Mouse (Mus musculus) kidney, embryonic 14.5 days (tissue): ENCODE data around the gene Hmx3. TPM values are rescaled to one million over a fixed set of nuclear protein-coding genes. Genes with fewer than 3 reads are reported as not detected.

Experiments
- ATAC-seq: fragments of 200-750 bp; cut with Nextera tagmentation; 2 replicates; pipeline ENCODE4 v1.8.0; 2017; ENCODE audit warnings: moderate number of reproducible peaks, mild to moderate bottlenecking, moderate TSS enrichment, moderate library complexity; ENCODE audit not compliant: low FRiP score, low TSS enrichment
- H3K27ac ChIP-seq: fragments of 300-500 bp; sonication (generic); 2 replicates; pipeline ENCODE4 v1.5.1; 2014; ENCODE audit warnings: low read depth, mild to moderate bottlenecking, low read length, moderate library complexity, mixed read lengths
- H3K27me3 ChIP-seq: fragments of 300-500 bp; sonication (generic); 2 replicates; pipeline ENCODE4 v1.6.1; 2014; ENCODE audit warnings: mild to moderate bottlenecking, low read length; ENCODE audit not compliant: control insufficient read depth, insufficient read depth
- H3K36me3 ChIP-seq: fragments of 300-500 bp; sonication (generic); 2 replicates; pipeline ENCODE4 v1.6.1; 2014; ENCODE audit warnings: low read length, mixed read lengths; ENCODE audit not compliant: control insufficient read depth, insufficient read depth
- H3K4me1 ChIP-seq: fragments of 300-500 bp; sonication (generic); 2 replicates; pipeline ENCODE4 v1.6.1; 2014; ENCODE audit warnings: low read length, mixed read lengths; ENCODE audit not compliant: control insufficient read depth, insufficient read depth
- H3K4me2 ChIP-seq: fragments of 300-500 bp; sonication (generic); replicated peaks from 2 replicates; pipeline ENCODE4 v1.6.1; 2014; ENCODE audit warnings: low read depth, mild to moderate bottlenecking, low read length
- H3K4me3 ChIP-seq: fragments of 300-500 bp; sonication (generic); 2 replicates; pipeline ENCODE4 v1.5.1; 2014; ENCODE audit warnings: mild to moderate bottlenecking, low read length
- H3K9ac ChIP-seq: fragments of 300-500 bp; sonication (generic); 2 replicates; pipeline ENCODE4 v1.6.1; 2014; ENCODE audit warnings: low read depth, mild to moderate bottlenecking, low read length, moderate library complexity
- H3K9me3 ChIP-seq: fragments of 300-500 bp; sonication (generic); 2 replicates; pipeline ENCODE4 v1.6.1; 2016; ENCODE audit warnings: low read length; ENCODE audit not compliant: control insufficient read depth
- WGBS: fragments of 180-500 bp; shearing (Covaris S2); extraction: QIAGEN DNeasy Blood & Tissue Kit; methylation state at CpG from one replicate; pipeline ENCODE4 v1.1.7; 2014; 5-methylcytosine and 5-hydroxymethylcytosine counted together
- polyA plus RNA-seq: library from polyadenylated mRNA; unstranded; fragments of >200 nt; fragmentation: Nextera tagmentation; extraction: Ambion mirVana; gene quantifications from 2 replicates; pipeline ENCODE4 v1.2.1, GENCODE M21; 2014

Hmx3 gene
- polyA plus RNA-seq, 1 experiment from 2014 or later: not detected

- Histone ChIP-seq H3K9ac (no peak overlapping the region), H3K4me2 (no peak overlapping the region), H3K27me3 (peaks cover 99% of the 10 kb centered on the region), H3K9me3 (no peaks in the 10 kb centered on the region), H3K4me1 (peaks cover 16% of the 10 kb centered on the region; the same call in 1 of the 2 replicates), H3K4me3 (no peak overlapping the region), H3K36me3 (no peaks in the 10 kb centered on the region), H3K27ac (no peak overlapping the region)
- 2% methylated on average over 13 of the region's 13 CpGs for WGBS
- ATAC-seq: no peak
Observed at GRCm38 (mm10) chr7:131545701-131546385, 3.2 kb downstream of the Hmx3 start.

- H3K27me3 ChIP-seq: peaks cover 99% of the 10 kb centered on the region
- no peak overlapping the region for H3K27ac ChIP-seq
- H3K4me2 ChIP-seq: no peak overlapping the region
- no peak overlapping the region for H3K4me3 ChIP-seq
- H3K36me3 ChIP-seq: no peaks in the 10 kb centered on the region
- peaks cover 16% of the 10 kb centered on the region; the same call in 1 of the 2 replicates for H3K4me1 ChIP-seq
- ATAC-seq: no peak
- 0% methylated on average over 2 of the region's 2 CpGs for WGBS
- H3K9me3 ChIP-seq: no peaks in the 10 kb centered on the region
- no peak overlapping the region for H3K9ac ChIP-seq
Observed at GRCm38 (mm10) chr7:131546423-131546822, 3.8 kb downstream of the Hmx3 start.

DNA sequence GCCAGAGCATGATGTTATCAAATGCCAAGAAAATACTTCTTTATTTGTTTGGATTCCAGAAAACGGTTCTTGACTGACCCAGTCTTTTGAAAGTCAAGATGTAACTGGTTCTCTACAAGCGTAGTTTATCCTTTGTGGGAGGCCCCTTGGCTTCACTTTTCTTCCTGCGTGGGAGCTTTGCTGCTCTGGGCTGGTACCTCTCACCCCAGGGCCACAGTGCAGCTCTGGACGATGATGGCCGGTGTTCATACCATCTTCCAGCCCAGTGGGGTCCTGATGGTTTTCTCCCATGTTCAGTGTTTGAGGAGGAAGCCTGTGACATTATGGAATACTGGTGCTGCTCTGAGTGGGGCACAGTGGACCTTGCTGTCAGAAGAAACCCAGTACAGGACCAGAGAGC, 4.8 kb downstream of the Hmx3 start:
- no peaks in the 10 kb centered on the region for H3K9me3 ChIP-seq
- H3K27ac ChIP-seq: no peak overlapping the region
- H3K4me2 ChIP-seq: no peak overlapping the region
- H3K9ac ChIP-seq: no peak overlapping the region
- ATAC-seq: no peak
- H3K4me1 ChIP-seq: peaks cover 10% of the 10 kb centered on the region; the same call in 1 of the 2 replicates
- WGBS: 1% methylated on average over 5 of the region's 5 CpGs
- peaks cover 99% of the 10 kb centered on the region for H3K27me3 ChIP-seq
- H3K36me3 ChIP-seq: no peaks in the 10 kb centered on the region
- H3K4me3 ChIP-seq: no peak overlapping the region

DNA sequence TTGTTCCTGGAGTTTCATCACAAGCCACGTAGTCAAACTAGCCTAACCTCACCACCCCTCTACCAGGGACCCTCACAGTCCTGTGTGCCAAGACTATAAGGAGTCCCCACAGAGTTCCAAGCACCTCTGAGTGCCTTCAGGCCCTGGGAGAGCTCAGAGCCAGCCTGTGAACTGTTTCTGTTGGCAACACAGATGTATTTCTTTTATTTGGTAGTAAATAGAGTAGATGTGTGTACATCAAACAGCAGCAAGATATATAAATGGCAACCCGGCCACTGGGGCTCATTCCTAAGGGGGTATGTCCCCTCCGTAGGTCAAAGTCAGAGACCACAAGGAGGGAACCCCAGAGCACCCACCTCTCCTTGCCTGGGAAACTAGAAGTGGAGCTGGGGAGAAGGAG, 5.8 kb downstream of the Hmx3 start, which contains the start of gene Hmx2:
Gene Hmx2 (plus strand): TSS at position 301 of the 400 bp plus-strand sequence.
- ATAC-seq: no peak
- Histone ChIP-seq H3K9ac (no peak within 1 kb of the TSS), H3K4me1 (peaks cover 6% of the 10 kb centered on the region; the same call in 1 of the 2 replicates), H3K9me3 (no peaks in the 10 kb centered on the region), H3K36me3 (no peaks in the 10 kb centered on the region), H3K27me3 (peaks cover 99% of the 10 kb centered on the region), H3K27ac (no peak within 1 kb of the TSS), H3K4me3 (no peak within 1 kb of the TSS), H3K4me2 (no peak within 1 kb of the TSS)
- 3% methylated on average over 3 of the region's 3 CpGs for WGBS

GRCm38 (mm10) chr7:131551471-131551870, 8.8 kb downstream of the Hmx3 start:
- Histone ChIP-seq H3K9me3 (no peaks in the 10 kb centered on the region), H3K4me1 (peaks cover 14% of the 10 kb centered on the region; the same call in 1 of the 2 replicates), H3K36me3 (no peaks in the 10 kb centered on the region), H3K4me2 (no peak overlapping the region), H3K4me3 (no peak overlapping the region), H3K27me3 (peaks cover 97% of the 10 kb centered on the region), H3K9ac (no peak overlapping the region), H3K27ac (no peak overlapping the region)
- no peak for ATAC-seq
- WGBS: 1% methylated on average over 4 of the region's 4 CpGs

GRCm38 (mm10) chr7:131551931-131552741, 9.5 kb downstream of the Hmx3 start:
- Histone ChIP-seq H3K4me2 (no peak overlapping the region), H3K36me3 (no peaks in the 10 kb centered on the region), H3K27me3 (peaks cover 98% of the 10 kb centered on the region), H3K9me3 (no peaks in the 10 kb centered on the region), H3K27ac (no peak overlapping the region), H3K4me1 (peaks cover 14% of the 10 kb centered on the region; the same call in 1 of the 2 replicates), H3K9ac (no peak overlapping the region), H3K4me3 (no peak overlapping the region)
- WGBS: under 1% methylated on average over 42 of the region's 42 CpGs
- no peak for ATAC-seq

- Histone ChIP-seq H3K4me2 (no peak overlapping the region), H3K36me3 (no peaks in the 10 kb centered on the region), H3K27me3 (peaks cover 98% of the 10 kb centered on the region), H3K27ac (no peak overlapping the region), H3K9ac (no peak overlapping the region), H3K9me3 (no peaks in the 10 kb centered on the region), H3K4me3 (no peak overlapping the region), H3K4me1 (peaks cover 14% of the 10 kb centered on the region; the same call in 1 of the 2 replicates)
- under 1% methylated on average over 5 of the region's 5 CpGs for WGBS
- ATAC-seq: no peak
Observed at GRCm38 (mm10) chr7:131552781-131553180, 10.1 kb downstream of the Hmx3 start.

- Histone ChIP-seq H3K9ac (no peak overlapping the region), H3K4me2 (peak overlapping the region; percentile 41), H3K36me3 (no peaks in the 10 kb centered on the region), H3K4me1 (peaks cover 14% of the 10 kb centered on the region; the same call in 1 of the 2 replicates), H3K27me3 (peaks cover 98% of the 10 kb centered on the region), H3K4me3 (peak overlapping the region; percentile 30), H3K27ac (no peak overlapping the region), H3K9me3 (no peaks in the 10 kb centered on the region)
- WGBS: under 1% methylated on average over 38 of the region's 39 CpGs
- no peak; the same call in 1 of the 2 replicates for ATAC-seq
Observed at GRCm38 (mm10) chr7:131553771-131554175, 11.1 kb downstream of the Hmx3 start.
